Mouse (Mus musculus) kidney, postnatal 36 days (tissue): ENCODE measurements around the gene Igf1r.

ENCODE experiments used
- DNase-seq, 2 experiments: peaks; one replicate each; pipeline ENCODE4 v3.0.0; 2021 to 2022; ENCODE audit warnings: mixed read lengths in 2 of 2

Igf1r gene

DNA sequence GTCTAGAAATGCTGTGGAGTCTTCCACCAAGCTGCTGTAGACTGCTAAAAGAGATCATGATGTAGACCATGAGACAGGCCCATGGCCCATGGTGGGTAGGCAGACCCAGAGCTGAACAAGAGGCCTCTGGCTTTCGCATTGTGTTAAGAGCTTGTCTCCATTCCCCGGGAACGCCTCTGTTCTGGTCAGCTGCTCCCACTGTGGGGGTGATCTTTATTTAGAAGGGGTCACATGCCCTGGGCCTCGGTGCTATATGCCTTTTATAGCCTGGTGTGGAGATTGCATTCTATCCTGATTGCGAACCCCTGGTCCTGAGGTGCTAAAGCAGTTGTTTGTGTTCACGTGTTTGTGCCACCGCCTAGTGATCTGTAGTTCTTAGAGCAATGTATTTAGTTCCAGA is 57.5 kb downstream of the Igf1r start:
- no peak for DNase-seq

- no peak for DNase-seq
Observed at GRCm38 (mm10) chr7:68010802-68011201, 58.2 kb downstream of the Igf1r start.

DNA sequence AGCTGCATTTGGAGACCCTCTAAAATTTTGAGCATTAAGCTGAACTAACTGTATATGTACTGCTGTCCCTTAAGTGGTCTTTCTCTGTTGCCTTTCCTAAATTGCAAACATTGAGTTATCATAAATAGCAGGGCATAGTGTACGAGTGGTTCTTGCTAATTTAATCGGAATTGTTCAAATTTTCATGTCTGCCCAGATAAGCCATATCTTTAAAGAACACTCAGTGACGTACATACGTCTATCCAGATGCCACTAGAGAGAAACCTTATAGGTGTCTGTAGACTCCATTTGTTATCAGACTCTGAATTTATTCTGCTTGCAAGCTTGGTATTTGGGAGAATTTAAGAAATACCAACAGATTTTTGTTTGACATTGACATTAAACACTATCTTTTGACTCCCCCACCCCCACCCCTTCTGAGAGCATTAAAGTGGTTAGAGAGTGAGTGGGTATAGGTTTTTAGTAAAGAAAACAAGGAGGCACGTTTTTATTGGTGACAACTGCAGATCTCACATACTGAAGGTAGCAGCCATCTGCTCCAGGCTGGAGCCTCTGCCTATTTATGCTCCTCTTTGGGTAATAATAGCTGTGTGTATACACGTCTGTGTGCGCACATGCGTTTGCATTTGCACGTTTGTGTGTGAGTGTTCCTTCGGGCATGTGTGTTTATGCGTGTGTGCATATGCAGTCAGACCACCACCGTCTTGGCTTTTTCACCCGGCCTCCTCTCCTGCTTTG is 58.9 kb downstream of the Igf1r start:
- no peak for DNase-seq

GRCm38 (mm10) chr7:68012123-68012474 is 59.5 kb downstream of the Igf1r start:
- peak; percentile 35 to 42 for DNase-seq

GRCm38 (mm10) chr7:68014495-68014894 is 61.9 kb downstream of the Igf1r start:
- DNase-seq = no peak

DNA sequence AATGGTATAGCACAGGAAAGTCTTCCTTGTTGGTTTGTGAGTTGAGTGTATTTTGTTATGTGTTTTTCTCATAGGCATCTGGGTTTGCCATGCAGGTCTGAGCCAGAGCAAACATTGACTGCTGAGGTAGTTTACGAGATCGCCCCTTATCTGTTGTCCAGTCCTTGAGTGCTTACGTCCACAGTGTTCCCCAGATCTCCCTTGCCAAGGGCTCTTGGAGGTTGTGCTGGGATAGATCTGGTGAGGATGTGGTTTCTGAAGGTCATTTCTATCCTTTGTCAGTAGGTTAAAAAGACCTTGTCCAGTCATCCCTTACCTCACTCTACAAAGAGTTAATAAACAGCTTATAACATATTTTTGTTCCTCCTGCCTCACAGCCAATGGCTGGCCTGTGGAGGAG is 62.8 kb downstream of the Igf1r start:
- no peak for DNase-seq

DNA sequence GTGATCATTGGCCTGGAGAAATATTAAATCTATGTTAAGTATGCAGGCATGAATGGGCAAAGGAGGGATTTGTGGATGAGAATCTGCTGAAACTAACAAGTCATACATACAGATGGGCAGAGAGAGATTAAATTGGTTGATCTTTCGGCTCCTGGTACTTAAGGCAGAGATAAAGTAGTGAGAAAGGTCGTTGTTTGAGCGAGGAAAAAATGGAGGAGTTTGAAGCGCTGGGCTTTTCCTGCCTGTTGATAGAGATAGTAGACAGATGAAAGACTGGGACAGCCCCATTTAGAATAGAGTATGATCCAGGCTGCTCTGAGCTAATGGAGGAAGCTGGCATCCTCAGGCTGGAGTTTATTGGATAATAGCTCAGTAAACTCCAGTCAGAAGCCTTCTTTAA is 65.4 kb downstream of the Igf1r start:
- no peak for DNase-seq

- peak in 1 of 2 experiments; percentile 72 for DNase-seq
Observed at GRCm38 (mm10) chr7:68020556-68020955, 67.9 kb downstream of the Igf1r start.

DNA sequence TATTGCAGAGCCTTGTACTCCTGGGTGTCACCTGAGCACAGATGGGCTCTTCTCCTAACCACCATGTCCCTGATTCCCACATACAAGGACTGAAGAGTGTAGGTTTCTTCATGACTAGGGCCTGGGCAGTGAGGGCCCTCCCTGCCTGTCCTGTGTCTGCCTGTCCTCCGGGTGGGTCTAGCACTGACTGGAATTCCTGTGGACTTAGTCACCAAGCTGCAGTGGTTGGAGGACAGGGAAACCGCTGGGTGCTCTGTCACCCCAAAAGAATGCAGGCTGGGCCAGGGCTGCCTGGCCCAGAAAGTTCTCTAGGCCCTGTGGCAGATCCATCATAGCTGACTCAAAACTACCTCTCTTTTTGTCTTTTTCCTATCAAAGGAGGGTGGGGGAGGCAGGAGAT is 69.1 kb downstream of the Igf1r start:
- DNase-seq = peak; percentile 46 to 57

GRCm38 (mm10) chr7:68022188-68022587 is 69.6 kb downstream of the Igf1r start:
- no peak for DNase-seq

DNA sequence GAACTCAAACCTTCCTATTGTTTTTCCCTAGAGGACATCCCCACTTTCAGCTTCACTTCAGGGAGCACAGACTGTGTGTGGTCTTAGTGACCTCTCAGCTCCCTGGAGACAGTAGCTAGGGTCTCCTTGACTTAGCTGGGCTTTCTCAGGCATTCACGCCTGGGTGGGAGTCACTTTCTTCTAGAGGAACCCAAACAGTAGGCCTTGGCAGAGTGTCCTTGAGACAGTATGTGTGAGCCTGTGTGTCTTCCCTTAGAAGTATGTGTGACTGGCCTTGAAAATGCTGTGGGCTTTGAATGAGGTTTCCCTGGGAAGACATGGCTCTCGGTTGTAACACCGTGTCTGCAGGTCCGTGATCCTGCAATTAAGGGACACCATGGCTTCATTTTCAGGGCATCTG is 71.3 kb downstream of the Igf1r start:
- no peak for DNase-seq

- DNase-seq = peak; percentile 79 to 88
Observed at GRCm38 (mm10) chr7:68024625-68025024, 72.0 kb downstream of the Igf1r start.

DNA sequence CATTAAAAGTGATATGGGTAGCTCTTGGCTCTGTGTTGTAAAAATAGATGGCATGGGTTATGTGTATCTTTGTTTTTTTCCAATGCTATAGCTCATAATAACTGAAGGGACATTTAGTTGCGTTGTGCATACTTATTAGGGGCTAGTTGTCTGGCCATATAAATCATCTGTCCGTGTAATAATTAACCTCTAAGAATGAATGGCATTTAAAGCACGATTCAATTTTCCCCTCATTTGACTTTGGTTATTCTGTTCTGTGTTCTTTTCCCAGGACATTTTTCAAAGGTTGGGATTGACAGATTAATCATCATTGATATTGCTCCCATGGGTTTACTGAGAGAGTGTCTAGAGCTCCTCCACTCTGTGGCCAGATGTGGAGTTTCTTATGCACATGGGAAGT is 72.8 kb downstream of the Igf1r start:
- DNase-seq = no peak

DNA sequence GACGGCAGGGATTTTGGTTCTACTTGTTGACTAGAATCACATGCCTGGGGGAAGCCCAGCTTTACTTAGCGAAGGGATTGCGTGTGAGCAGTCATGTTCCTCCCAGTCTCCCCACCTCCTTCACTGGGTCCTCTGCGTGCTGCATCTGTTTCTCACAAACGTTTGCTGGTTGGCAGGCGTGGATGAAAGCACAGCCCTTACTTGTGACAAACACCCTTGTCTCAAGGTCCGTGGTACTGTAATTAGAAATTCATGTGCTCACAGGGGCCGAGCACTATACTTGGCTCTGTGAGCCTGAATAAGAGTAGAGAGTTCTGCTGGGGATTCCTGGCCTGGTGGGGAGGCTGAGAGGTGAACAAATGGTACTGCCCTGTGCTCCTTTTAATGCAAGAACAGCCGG is 73.4 kb downstream of the Igf1r start:
- peak; percentile 50 to 53 for DNase-seq

DNA sequence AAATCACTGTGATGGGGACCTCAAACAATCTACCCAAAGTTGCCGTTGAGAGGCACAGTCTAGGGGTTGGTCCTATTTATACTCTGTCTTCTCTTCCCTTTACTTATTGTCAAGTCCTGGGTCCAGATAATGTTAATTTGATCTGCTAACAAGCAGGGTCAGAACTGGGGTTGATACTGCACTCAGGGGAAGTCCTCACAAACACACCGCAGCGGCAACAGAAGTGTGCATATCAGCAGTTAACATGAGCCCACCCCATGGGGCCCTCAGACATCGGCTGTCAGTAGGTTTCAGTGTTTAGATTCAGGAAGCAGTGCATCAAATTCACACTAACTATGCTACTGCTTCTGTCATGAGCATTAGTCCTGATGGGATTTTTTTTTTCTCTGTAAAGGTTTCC is 75.5 kb downstream of the Igf1r start:
- DNase-seq = no peak

DNA sequence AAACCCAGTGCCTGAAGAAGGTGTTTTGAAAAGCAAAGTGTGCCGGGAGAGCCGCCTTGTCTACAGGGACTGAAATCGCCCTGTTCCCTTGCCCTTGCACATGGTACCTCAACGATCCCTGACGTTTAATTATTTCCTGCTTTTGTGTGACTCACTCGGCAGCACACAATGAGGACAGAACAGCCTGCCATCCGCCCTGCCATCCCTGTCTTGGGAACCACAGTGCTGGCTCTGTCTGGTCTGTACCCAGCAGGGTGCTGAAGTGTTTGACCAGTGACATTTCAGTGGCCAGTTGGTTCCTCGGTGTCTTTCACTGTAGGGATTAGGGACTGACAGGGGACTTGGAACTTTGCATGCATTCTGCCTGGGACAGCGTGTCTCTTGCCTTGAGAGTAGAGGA is 78.2 kb downstream of the Igf1r start:
- DNase-seq = no peak

DNA sequence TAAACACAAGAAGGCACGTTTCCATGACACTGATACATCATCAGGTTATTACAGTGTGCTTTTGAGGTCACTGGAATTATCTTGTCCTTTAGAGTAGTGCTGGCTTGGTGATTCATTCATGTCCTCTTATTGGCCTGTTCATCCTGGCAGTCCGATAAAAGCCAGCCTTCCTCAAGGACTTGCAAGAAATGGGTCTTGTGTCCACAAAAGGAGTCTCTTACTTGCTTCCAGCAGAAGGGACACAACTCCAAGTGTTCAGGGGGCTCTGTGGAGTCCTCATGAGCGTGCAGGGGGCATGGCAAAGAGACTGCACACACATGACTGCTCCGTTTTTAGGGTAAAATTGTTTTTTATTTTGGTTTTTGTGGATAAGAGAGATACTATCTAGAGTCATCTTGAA is 83.9 kb downstream of the Igf1r start:
- DNase-seq = no peak

DNA sequence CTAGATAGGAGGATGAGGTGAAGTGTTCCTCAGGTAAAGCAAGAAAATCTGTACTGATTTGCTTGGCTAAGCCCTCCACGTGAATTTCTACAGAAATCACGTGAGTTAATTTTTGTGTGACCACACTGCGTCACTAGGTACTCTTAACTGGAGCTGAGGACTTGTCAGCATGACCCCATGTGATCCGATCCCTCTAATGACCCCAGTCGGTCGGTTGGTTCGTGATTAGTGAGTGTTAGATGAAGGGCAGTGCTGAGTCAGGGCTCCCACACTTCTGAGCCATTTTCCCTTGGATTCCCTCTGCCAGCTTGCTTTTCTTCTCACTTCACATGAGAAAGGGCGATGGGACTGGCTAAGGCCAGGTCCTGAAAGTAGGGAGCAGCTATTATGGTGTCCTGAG is 86.2 kb downstream of the Igf1r start:
- peak; percentile 71 to 83 for DNase-seq

GRCm38 (mm10) chr7:68039550-68039949 is 86.9 kb downstream of the Igf1r start:
- no peak for DNase-seq

- no peak for DNase-seq
Observed at GRCm38 (mm10) chr7:68044621-68045020, 92.0 kb downstream of the Igf1r start.

- DNase-seq = peak in 1 of 2 experiments; percentile 73
Observed at GRCm38 (mm10) chr7:68047152-68047551, 94.5 kb downstream of the Igf1r start.

GRCm38 (mm10) chr7:68048532-68048931 is 95.9 kb downstream of the Igf1r start:
- no peak for DNase-seq

DNA sequence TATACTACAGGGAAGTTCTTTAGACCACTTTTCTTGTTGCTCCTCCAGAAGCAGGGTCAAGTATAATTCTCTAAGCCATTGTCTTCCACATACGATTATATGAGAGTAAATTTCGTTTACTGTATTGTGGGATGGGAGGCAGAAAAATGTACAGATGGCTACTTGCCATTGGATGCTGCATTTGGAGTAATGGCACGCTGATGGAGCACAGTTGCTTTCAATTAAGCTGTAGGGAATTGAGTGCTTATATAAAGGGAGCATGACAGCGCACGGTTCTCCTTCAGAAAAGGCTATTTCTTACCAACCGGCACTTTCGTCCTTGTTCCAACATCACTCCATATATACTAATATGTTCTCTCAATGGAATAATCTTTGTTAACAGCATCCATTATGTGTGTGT is 96.4 kb downstream of the Igf1r start:
- DNase-seq = no peak

DNA sequence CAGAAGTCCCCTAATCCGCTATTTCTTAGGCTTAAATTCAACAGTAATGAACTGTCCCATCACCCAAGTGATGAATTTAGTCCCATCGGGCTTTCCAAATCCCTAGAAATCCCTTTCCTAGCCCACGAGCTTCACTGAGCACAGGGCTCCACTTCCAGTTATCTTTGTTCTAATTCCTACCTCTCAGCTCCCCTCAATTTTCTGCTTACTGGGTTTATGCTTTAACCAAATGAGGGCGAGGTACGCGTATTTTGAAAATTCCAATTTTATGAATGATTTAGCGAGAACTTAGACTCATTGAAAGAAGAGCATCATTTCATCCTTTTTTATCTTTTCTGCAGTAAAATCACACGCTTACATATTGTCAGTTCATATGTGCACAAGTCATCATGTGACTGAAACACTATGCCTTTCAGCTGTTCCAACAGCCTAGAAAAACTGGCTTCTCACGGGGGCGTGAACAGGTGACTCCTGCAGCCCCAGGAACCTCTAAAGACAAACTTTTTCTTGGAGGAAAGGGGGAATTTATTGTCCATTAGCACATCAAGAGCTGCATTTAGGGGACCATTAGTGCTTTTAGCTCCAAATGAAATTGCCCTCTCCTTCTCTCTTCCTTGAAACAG is 100.5 kb downstream of the Igf1r start:
- DNase-seq = no peak

DNA sequence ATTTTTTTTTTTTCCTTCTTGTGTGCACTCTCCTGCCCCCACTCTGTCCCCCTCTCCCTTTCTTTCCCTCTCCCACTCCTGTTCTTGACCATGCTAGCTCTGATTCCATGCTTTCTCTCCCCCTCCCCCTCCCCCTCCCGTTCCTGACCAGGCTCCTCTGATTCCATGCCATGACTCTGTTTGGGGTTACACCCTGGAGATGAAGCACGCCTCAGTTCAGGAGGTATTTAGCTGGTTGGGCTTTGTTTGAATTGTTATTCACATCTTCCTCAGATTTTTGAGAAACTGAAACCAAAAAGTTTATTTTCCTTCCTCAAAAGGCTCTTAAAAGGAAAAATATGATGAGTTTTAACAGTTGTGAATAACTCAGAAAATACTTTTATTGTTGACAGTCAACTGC is 101.9 kb downstream of the Igf1r start:
- no peak for DNase-seq
